Comparison of ENCODE assay signal across 11 mouse cellular contexts in the genomic region with DNA sequence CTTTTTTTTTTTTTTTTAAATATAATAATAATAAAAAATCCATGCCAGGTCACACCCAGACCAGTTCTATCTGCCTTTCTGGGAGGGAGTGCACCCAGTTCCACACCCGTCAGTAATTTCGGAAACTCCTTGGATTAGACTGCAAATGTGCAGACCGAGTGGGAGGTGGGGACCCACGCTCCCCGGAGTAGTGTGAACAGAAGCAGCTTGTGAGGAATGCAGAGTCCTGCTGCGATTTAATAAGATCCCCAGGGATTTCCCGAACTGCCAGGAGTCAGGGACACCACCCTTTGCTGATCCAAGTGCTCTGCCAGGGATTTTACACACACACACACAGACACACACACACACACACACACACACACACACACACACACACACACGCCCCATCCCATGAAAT. TPM values are rescaled to one million over a fixed set of nuclear protein-coding genes. Genes with fewer than 3 reads are reported as not detected.
DNase-seq lines count a peak whose midpoint lies in the region; ATAC-seq lines count a peak whose summit lies in the region.
"Had no signal": no experiment of that assay in that cellular context is flagged by ENCODE, and none has a peak within 500 bp of the region (broad histone marks: within the 10 kb centered on the region; RNA-seq: fewer than 3 reads in every experiment).

No protein-coding gene starts in this region.

- H3K4me2 ChIP-seq in hindbrain, embryonic 12.5 days (replicated peaks) = peak overlapping the region; percentile 52
- no peak overlapping the region for H3K4me2 ChIP-seq in hindbrain, embryonic 16.5 days (ENCODE audit: low read length)

- 0 out of 2 replicates have a peak overlapping the region, but pooled peaks have one; percentile 54 for H3K9ac ChIP-seq in hindbrain, embryonic 12.5 days
- no peak overlapping the region for H3K9ac ChIP-seq in hindbrain, embryonic 16.5 days (ENCODE audit: low read depth, low read length)
- H3K9ac ChIP-seq: liver, embryonic 15.5 days had no signal

- H3K9me3 ChIP-seq in hindbrain, embryonic 12.5 days (replicated peaks) = no peaks in the 10 kb centered on the region
- no peaks in the 10 kb centered on the region for H3K9me3 ChIP-seq in hindbrain, embryonic 16.5 days (ENCODE audit: control insufficient read depth, low read length)
- H3K9me3 ChIP-seq: liver, embryonic 15.5 days had no signal

- H3K36me3 ChIP-seq in hindbrain, embryonic 12.5 days = no peaks in the 10 kb centered on the region
- no peaks in the 10 kb centered on the region for H3K36me3 ChIP-seq in hindbrain, embryonic 16.5 days (ENCODE audit: control insufficient read depth, insufficient read depth, low read length)
- H3K36me3 ChIP-seq: liver, embryonic 15.5 days had no signal

- H3K4me3 ChIP-seq in hindbrain, embryonic 12.5 days = no peak overlapping the region
- H3K4me3 ChIP-seq in hindbrain, embryonic 16.5 days (ENCODE audit: low read length) = no peak overlapping the region

- peaks cover 31% of the 10 kb centered on the region for H3K4me1 ChIP-seq in hindbrain, embryonic 12.5 days
- peaks cover 41% of the 10 kb centered on the region for H3K4me1 ChIP-seq in hindbrain, embryonic 16.5 days (ENCODE audit: control insufficient read depth, insufficient read depth, low read depth, low read length)

- DNase-seq in 3134 (ENCODE audit: extremely low read depth, insufficient read length, low spot score) = peak; percentile 41
- DNase-seq in NIH3T3 (ENCODE audit: low read depth) = peak; percentile 45
- DNase-seq in left cerebral cortex, postnatal 25 days (ENCODE audit: low spot score in 2 of 2) = peak; percentile 71 to 89
- no peak for DNase-seq in embryo, embryonic 11 days

- no peak for ATAC-seq in hindbrain, embryonic 12.5 days (ENCODE audit: low FRiP score)
- ATAC-seq in hindbrain, embryonic 16.5 days = no peak
- ATAC-seq in megakaryocyte progenitor cell, adult 5-6 weeks (replicated peaks; ENCODE audit: poor library complexity) = no peak

- peak overlapping the region; percentile 55; the same call in 1 of the 2 replicates for H3K27ac ChIP-seq in hindbrain, embryonic 12.5 days
- H3K27ac ChIP-seq in hindbrain, embryonic 16.5 days (ENCODE audit: low read depth, low read length) = no peak overlapping the region; the same call in 1 of the 2 replicates
- H3K27ac ChIP-seq: liver, embryonic 15.5 days had no signal

- intact Hi-C loops in left cerebral cortex, postnatal 25 days (cut with DNase I) = loop anchor here (2.0 kb wide), 1 partner anchor 27 kb away; a partner anchor contains a TSS

- H3K27me3 ChIP-seq in hindbrain, embryonic 12.5 days = peaks cover 12% of the 10 kb centered on the region
- H3K27me3 ChIP-seq in hindbrain, embryonic 16.5 days (replicated peaks; ENCODE audit: control insufficient read depth, insufficient read depth, low read length) = 0 out of 2 replicates have a peak, but pooled peaks cover under 1% of the 10 kb centered on the region

- 43% methylated on average over 8 of the region's 8 CpGs for WGBS in hindbrain, embryonic 12.5 days
- 36% methylated on average over 8 of the region's 8 CpGs for WGBS in hindbrain, embryonic 16.5 days

RNA-seq across cellular contexts. Expression of a gene that starts 16.5 kb away (rescaled TPM):
- polyA plus RNA-seq in hindbrain, embryonic 12.5 days (2016; fragmentation: Nextera tagmentation; extraction: Ambion mirVana) = 2.9 and 3.7 TPM in 2 replicates
- 23.2 and 26.9 TPM in 2 replicates for polyA plus RNA-seq in hindbrain, embryonic 16.5 days (2015; fragmentation: Nextera tagmentation; extraction: Ambion mirVana)
- total RNA-seq in left cerebral cortex, postnatal 25 days (2021) = 10 to 100 TPM; 51.9 to 54.0 TPM
- not detected in 2 replicates for total RNA-seq in megakaryocyte progenitor cell, adult 5-6 weeks (2015)
- not detected in 2 replicates for total RNA-seq in megakaryocyte progenitor cell, adult 5-6 weeks (2017)
- total RNA-seq: MEL; neutrophil, adult 5-6 weeks had no signal
- polyA plus RNA-seq: testis, adult 2 months had no signal

RNA-seq across cellular contexts. Expression of a gene that starts 26.9 kb away (rescaled TPM):
- 41.1 and 46.9 TPM in 2 replicates for polyA plus RNA-seq in hindbrain, embryonic 12.5 days (2016; fragmentation: Nextera tagmentation; extraction: Ambion mirVana)
- 43.4 and 49.0 TPM in 2 replicates for polyA plus RNA-seq in hindbrain, embryonic 16.5 days (2015; fragmentation: Nextera tagmentation; extraction: Ambion mirVana)
- total RNA-seq in left cerebral cortex, postnatal 25 days (2021) = 10 to 100 TPM; 79.9 to 87.8 TPM
- total RNA-seq in megakaryocyte progenitor cell, adult 5-6 weeks (2015) = 16.7 and 22.0 TPM in 2 replicates
- 17.6 and 23.7 TPM in 2 replicates for total RNA-seq in megakaryocyte progenitor cell, adult 5-6 weeks (2017)

RNA-seq across cellular contexts. Expression of a gene that starts 47.4 kb away (rescaled TPM):
- polyA plus RNA-seq in hindbrain, embryonic 12.5 days (2016; fragmentation: Nextera tagmentation; extraction: Ambion mirVana) = 1.8 and 2.3 TPM in 2 replicates
- 11.0 and 11.9 TPM in 2 replicates for polyA plus RNA-seq in hindbrain, embryonic 16.5 days (2015; fragmentation: Nextera tagmentation; extraction: Ambion mirVana)
- 10 to 100 TPM; 42.0 to 45.8 TPM for total RNA-seq in left cerebral cortex, postnatal 25 days (2021)
- total RNA-seq in megakaryocyte progenitor cell, adult 5-6 weeks (2015) = not detected in 2 replicates
- total RNA-seq in megakaryocyte progenitor cell, adult 5-6 weeks (2017) = not detected in 2 replicates
- total RNA-seq: neutrophil, adult 5-6 weeks had no signal
- polyA plus RNA-seq: liver, embryonic 15.5 days had no signal

Comparison
In these comparisons a context has a peak if more than half of its experiments do, and no peak if none do; other contexts are left out.
1. RNA of a gene that starts 16.5 kb away (total RNA-seq): 51.9 to 54.0 TPM in left cerebral cortex, postnatal 25 days; not detected in megakaryocyte progenitor cell, adult 5-6 weeks; every median in the first group is over 10 times any median in the second.
2. RNA of a gene that starts 47.4 kb away (total RNA-seq): 42.0 to 45.8 TPM in left cerebral cortex, postnatal 25 days; not detected in megakaryocyte progenitor cell, adult 5-6 weeks; every median in the first group is over 10 times any median in the second.